Mouse (Mus musculus) MEL (cell line): ENCODE results near the gene Slc25a5. TPM values are rescaled to one million over a fixed set of nuclear protein-coding genes. Genes with fewer than 3 reads are reported as not detected.

Experiments
- DNase-seq: peaks from one replicate; pipeline ENCODE4 v3.0.0; 2011; ENCODE audit warnings: low read depth, low spot score
- H3K27ac ChIP-seq: 2 replicates; pipeline ENCODE4 v1.5.1; 2012; ENCODE audit warnings: low read depth, mild to moderate bottlenecking, control low read depth, low read length, moderate library complexity; ENCODE audit not compliant: control insufficient read depth
- H3K27me3 ChIP-seq, 2 experiments: fragments of 150-350 bp in 1 of 2; sonication (generic) in 1 of 2; 2 replicates each; pipeline ENCODE4 v1.6.1; 2012; ENCODE audit warnings: low read length in 2 of 2, mild to moderate bottlenecking in 2 of 2, improper control_type of control experiment in 1 of 2, moderate library complexity in 1 of 2; ENCODE audit not compliant: insufficient read depth in 2 of 2, control insufficient read depth in 1 of 2
- H3K36me3 ChIP-seq, 2 experiments: 2 replicates each; pipeline ENCODE4 v1.6.1; 2012 to 2014; ENCODE audit warnings: low read length in 2 of 2, improper control_type of control experiment in 1 of 2, inconsistent platforms in 1 of 2, mild to moderate bottlenecking in 1 of 2; ENCODE audit not compliant: insufficient read depth in 2 of 2, control insufficient read depth in 1 of 2
- H3K4me1 ChIP-seq, 2 experiments: fragments of 150-350 bp in 1 of 2; sonication (generic) in 1 of 2; 2 replicates each; pipeline ENCODE4 v1.6.1; 2012; ENCODE audit warnings: low read length in 2 of 2, improper control_type of control experiment in 1 of 2, mild to moderate bottlenecking in 1 of 2; ENCODE audit not compliant: insufficient read depth in 2 of 2, control insufficient read depth in 1 of 2
- H3K4me3 ChIP-seq, 2 experiments: fragments of 150-350 bp in 1 of 2; sonication (generic) in 1 of 2; 2 replicates each; pipeline ENCODE4 v1.5.1; 2012; ENCODE audit warnings: low read depth in 2 of 2, low read length in 2 of 2, mild to moderate bottlenecking in 2 of 2, moderate library complexity in 2 of 2, control low read depth in 1 of 2, improper control_type of control experiment in 1 of 2; ENCODE audit not compliant: control insufficient read depth in 1 of 2, insufficient read depth in 1 of 2
- H3K79me2 ChIP-seq: 2 replicates; pipeline ENCODE4 v1.6.1; 2012; ENCODE audit warnings: mild to moderate bottlenecking, low read length, moderate library complexity; ENCODE audit not compliant: control insufficient read depth, poor library complexity, insufficient read depth
- H3K9ac ChIP-seq: 2 replicates; pipeline ENCODE4 v1.6.1; 2012; ENCODE audit warnings: low read depth, mild to moderate bottlenecking, control low read depth, low read length, moderate library complexity; ENCODE audit not compliant: control insufficient read depth, poor library complexity, severe bottlenecking
- H3K9me3 ChIP-seq: fragments of 150-350 bp; sonication (generic); replicated peaks from 2 replicates; pipeline ENCODE4 v1.6.1; 2012; ENCODE audit warnings: mild to moderate bottlenecking, low read length, improper control_type of control experiment, moderate library complexity; ENCODE audit not compliant: insufficient read depth
- CHD1 ChIP-seq: IDR thresholded peaks from 2 replicates; pipeline ENCODE4 v1.6.1; 2012; ENCODE audit warnings: low read depth, mild to moderate bottlenecking, inconsistent platforms, low read length, improper control_type of control experiment
- CHD2 ChIP-seq: IDR thresholded peaks from 2 replicates; pipeline ENCODE4 v1.6.1; 2011; ENCODE audit warnings: low read length, improper control_type of control experiment
- ELF1 ChIP-seq: IDR thresholded peaks from 2 replicates; pipeline ENCODE4 v1.6.1; 2014; ENCODE audit warnings: low read depth, mild to moderate bottlenecking, inconsistent platforms, low read length, improper control_type of control experiment, moderate library complexity
- GABPA ChIP-seq: IDR thresholded peaks from 2 replicates; pipeline ENCODE4 v1.6.1; 2012; ENCODE audit warnings: low read depth, mild to moderate bottlenecking, inconsistent platforms, low read length, improper control_type of control experiment, moderate library complexity
- GATA1 ChIP-seq: IDR thresholded peaks from 2 replicates; pipeline ENCODE4 v1.6.1; 2011; ENCODE audit warnings: low read depth, low read length, improper control_type of control experiment
- HCFC1 ChIP-seq: IDR thresholded peaks from 2 replicates; pipeline ENCODE4 v1.6.1; 2012; ENCODE audit warnings: low read depth, mild to moderate bottlenecking, inconsistent platforms, low read length, improper control_type of control experiment, moderate library complexity
- JUND ChIP-seq: IDR thresholded peaks from 2 replicates; pipeline ENCODE4 v1.6.1; 2011; ENCODE audit warnings: low read depth, mild to moderate bottlenecking, improper control_type of control experiment, low read length
- KAT2A ChIP-seq: conservative IDR thresholded peaks from 2 replicates; pipeline ENCODE4 v1.6.1; 2012; ENCODE audit warnings: low read depth, low read length, improper control_type of control experiment, inconsistent platforms
- MAFK ChIP-seq: IDR thresholded peaks from 2 replicates; pipeline ENCODE4 v1.6.1; 2011; ENCODE audit warnings: low read depth, mild to moderate bottlenecking, low read length, improper control_type of control experiment, borderline replicate concordance
- MEF2A ChIP-seq: IDR thresholded peaks from 2 replicates; pipeline ENCODE4 v1.6.1; 2014; ENCODE audit warnings: low read depth, mild to moderate bottlenecking, inconsistent platforms, low read length, improper control_type of control experiment; ENCODE audit not compliant: poor library complexity, insufficient replicate concordance, severe bottlenecking; ENCODE audit errors: extremely low read depth
- MXI1 ChIP-seq: IDR thresholded peaks from 2 replicates; pipeline ENCODE4 v1.6.1; 2011; ENCODE audit warnings: mild to moderate bottlenecking, low read depth, low read length, improper control_type of control experiment
- MYB ChIP-seq: IDR thresholded peaks from 2 replicates; pipeline ENCODE4 v1.6.1; 2011; ENCODE audit warnings: mild to moderate bottlenecking, low read depth, low read length, improper control_type of control experiment
- NELFE ChIP-seq: IDR thresholded peaks from 2 replicates; pipeline ENCODE4 v1.6.1; 2011; ENCODE audit warnings: low read depth, low read length, improper control_type of control experiment
- POLR2A ChIP-seq, 2 experiments: IDR thresholded peaks; 2 replicates each; pipeline ENCODE4 v1.6.1; 2011 to 2012; ENCODE audit warnings: low read length in 2 of 2, mild to moderate bottlenecking in 2 of 2, control low read depth in 1 of 2, improper control_type of control experiment in 1 of 2, low read depth in 1 of 2, moderate library complexity in 1 of 2; ENCODE audit not compliant: control insufficient read depth in 1 of 2, insufficient read depth in 1 of 2, poor library complexity in 1 of 2
- POLR2AphosphoS2 ChIP-seq: IDR thresholded peaks from 2 replicates; pipeline ENCODE4 v1.6.1; 2011; ENCODE audit warnings: low read length, improper control_type of control experiment
- RCOR1 ChIP-seq: IDR thresholded peaks from 2 replicates; pipeline ENCODE4 v1.6.1; 2012; ENCODE audit warnings: low read depth, mild to moderate bottlenecking, inconsistent platforms, low read length, improper control_type of control experiment
- SMC3 ChIP-seq: IDR thresholded peaks from 2 replicates; pipeline ENCODE4 v1.6.1; 2011; ENCODE audit warnings: low read depth, low read length, improper control_type of control experiment
- TAL1 ChIP-seq: IDR thresholded peaks from 2 replicates; pipeline ENCODE4 v1.6.1; 2012; ENCODE audit warnings: mild to moderate bottlenecking, inconsistent platforms, low read length, moderate library complexity, mixed read lengths
- TCF12 ChIP-seq: IDR thresholded peaks from 2 replicates; pipeline ENCODE4 v1.6.1; 2014; ENCODE audit warnings: low read depth, mild to moderate bottlenecking, inconsistent platforms, low read length, improper control_type of control experiment, moderate library complexity
- UBTF ChIP-seq: IDR thresholded peaks from 2 replicates; pipeline ENCODE4 v1.6.1; 2012; ENCODE audit warnings: low read depth, mild to moderate bottlenecking, inconsistent platforms, low read length, improper control_type of control experiment, moderate library complexity, borderline replicate concordance; ENCODE audit not compliant: insufficient read depth
- USF1 ChIP-seq: IDR thresholded peaks from 2 replicates; pipeline ENCODE4 v1.6.1; 2014; ENCODE audit warnings: low read depth, mild to moderate bottlenecking, inconsistent platforms, low read length, improper control_type of control experiment, moderate library complexity
- USF2 ChIP-seq, 2 experiments: IDR thresholded peaks; 2 replicates each; pipeline ENCODE4 v1.6.1; 2011 to 2012; ENCODE audit warnings: improper control_type of control experiment in 2 of 2, low read length in 2 of 2, borderline replicate concordance in 1 of 2, inconsistent platforms in 1 of 2, low read depth in 1 of 2, mild to moderate bottlenecking in 1 of 2; ENCODE audit not compliant: insufficient read depth in 1 of 2
- ZC3H11A ChIP-seq: IDR thresholded peaks from 2 replicates; pipeline ENCODE4 v1.6.1; 2012; ENCODE audit warnings: low read depth, mild to moderate bottlenecking, inconsistent platforms, low read length, improper control_type of control experiment
- ZKSCAN1 ChIP-seq: IDR thresholded peaks from 2 replicates; pipeline ENCODE4 v1.6.1; 2012; ENCODE audit warnings: low read depth, mild to moderate bottlenecking, inconsistent platforms, low read length, improper control_type of control experiment, moderate library complexity
- ZNF384 ChIP-seq: IDR thresholded peaks from 2 replicates; pipeline ENCODE4 v1.6.1; 2012; ENCODE audit warnings: low read depth, mild to moderate bottlenecking, inconsistent platforms, low read length, improper control_type of control experiment
- polyA plus RNA-seq, 2 experiments: library from polyadenylated mRNA; stranded (reverse) in 1 of 2; unstranded in 1 of 2; fragments of >175 nt in 1 of 2; fragments of >200 nt in 1 of 2; gene quantifications; 2 replicates each; pipeline versions ENCODE4 v1.2.1 to v1.2.4; 2012; ENCODE audit warnings: low replicate concordance in 2 of 2, low read depth in 1 of 2; ENCODE audit not compliant: insufficient read length in 2 of 2, insufficient read depth in 1 of 2, missing spikeins in 1 of 2
- total RNA-seq: library from RNA; depleted of rRNA; stranded (reverse); fragments of 300-350 nt; gene quantifications from 2 replicates; pipeline ENCODE4 v1.2.3, GENCODE M21; 2012

Slc25a5 gene
- total and polyA plus RNA-seq, 3 experiments, result 263 to 1,006 (median 704) TPM

DNA sequence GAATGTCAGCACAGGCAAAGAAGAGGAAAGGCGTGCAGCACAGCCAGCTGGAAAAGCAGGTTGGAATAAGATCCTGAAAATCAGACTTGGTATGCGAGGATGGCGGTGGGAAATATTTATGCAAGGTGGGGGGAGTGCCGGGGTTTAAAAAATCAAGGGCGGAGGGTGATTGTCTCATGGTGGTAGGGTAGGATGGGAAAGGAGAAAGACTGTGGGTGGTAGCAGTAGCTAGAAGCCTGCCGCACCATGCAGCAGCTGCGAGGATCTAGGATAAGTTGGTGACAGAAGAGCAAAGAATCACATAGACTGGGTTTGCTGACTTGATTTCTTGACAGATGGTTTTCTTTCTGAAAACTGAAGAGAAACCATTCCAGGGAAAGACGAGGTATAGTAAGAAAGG is 48.7 kb upstream of the Slc25a5 start:
- Histone ChIP-seq H3K4me1 (peaks cover 2 to 5% of the 10 kb centered on the region in 2 experiments; a peak in 3 of 4 replicates), H3K27me3 (no peaks in the 10 kb centered on the region), H3K9ac (no peak overlapping the region), H3K79me2 (peaks cover 2% of the 10 kb centered on the region; the same call in 1 of the 2 replicates), H3K4me3 (no peak overlapping the region), H3K27ac (no peak overlapping the region), H3K36me3 (peaks cover 0 to 12% of the 10 kb centered on the region in 2 experiments; a peak in 2 of 4 replicates), H3K9me3 (no peaks in the 10 kb centered on the region)
- TF ChIP-seq CHD2 (no peak), MEF2A (no peak), MXI1 (no peak), MYB (no peak), CHD1 (no peak), POLR2AphosphoS2 (no peak), NELFE (no peak), UBTF (no peak), GABPA (no peak), RCOR1 (no peak)
- no peak for DNase-seq

DNA sequence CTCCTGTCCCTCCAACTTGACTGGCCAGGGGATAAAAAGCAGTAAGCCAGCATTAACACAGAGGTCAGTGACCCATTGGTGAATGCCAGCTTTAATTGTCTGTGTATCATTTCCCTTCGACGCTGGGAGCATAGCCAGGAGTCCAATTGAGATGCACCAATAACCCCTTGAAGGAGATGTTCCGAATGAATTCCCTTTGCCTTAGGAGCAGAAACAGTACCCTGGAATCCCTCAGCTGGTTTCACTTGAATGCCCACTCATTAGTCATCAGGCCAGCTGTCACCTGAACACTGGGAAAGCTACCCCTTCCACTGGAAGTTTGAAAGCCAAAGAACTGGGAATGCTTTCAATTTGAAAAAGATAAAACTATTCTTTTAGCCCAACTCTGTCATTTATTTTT is 46.9 kb upstream of the Slc25a5 start:
- TF ChIP-seq POLR2AphosphoS2, result no peak
- no peak for TF ChIP-seq SMC3
- TF ChIP-seq JUND, result no peak
- TF ChIP-seq ELF1, result no peak
- H3K4me3 ChIP-seq, result no peak overlapping the region
- peaks cover under 1% of the 10 kb centered on the region; the same call in 1 of the 2 replicates for H3K79me2 ChIP-seq
- no peak overlapping the region for H3K27ac ChIP-seq
- no peaks in the 10 kb centered on the region; a peak in 1 of 4 replicates for H3K36me3 ChIP-seq
- no peaks in the 10 kb centered on the region for H3K27me3 ChIP-seq
- H3K4me1 ChIP-seq, result no peaks in the 10 kb centered on the region
- no peak for DNase-seq
- H3K9ac ChIP-seq, result no peak overlapping the region
- H3K9me3 ChIP-seq, result no peaks in the 10 kb centered on the region

DNA sequence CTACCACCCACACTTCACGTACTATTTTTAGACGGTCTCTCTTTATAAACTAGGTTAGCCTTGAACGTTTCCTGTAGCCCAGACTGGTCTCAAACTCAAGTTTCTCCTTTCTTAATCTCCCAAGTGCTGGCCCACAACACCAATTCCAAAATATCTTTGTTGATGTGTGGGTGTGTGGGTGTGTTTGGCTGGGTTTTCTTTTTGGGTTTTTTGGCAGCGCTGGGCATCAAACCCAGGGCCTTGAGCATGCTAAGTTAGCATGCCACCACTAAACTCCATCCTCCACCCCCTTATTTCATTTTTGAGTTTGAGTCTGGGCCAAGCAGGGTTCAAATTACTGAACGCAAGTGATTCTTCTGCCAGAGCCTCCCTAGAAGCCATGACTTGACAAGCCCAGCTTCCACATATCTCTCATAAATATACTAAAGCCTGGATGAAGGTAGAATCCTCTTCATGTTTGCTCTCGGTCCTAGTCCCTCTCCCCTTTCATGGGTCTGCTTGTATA is 46.1 kb upstream of the Slc25a5 start:
- H3K9me3 ChIP-seq, result no peaks in the 10 kb centered on the region
- H3K27ac ChIP-seq, result no peak overlapping the region
- no peaks in the 10 kb centered on the region for H3K4me1 ChIP-seq
- no peaks in the 10 kb centered on the region; a peak in 1 of 4 replicates for H3K36me3 ChIP-seq
- no peaks in the 10 kb centered on the region for H3K27me3 ChIP-seq
- H3K4me3 ChIP-seq, result no peak overlapping the region
- TF ChIP-seq RCOR1 (no peak), USF1 (no peak), ELF1 (no peak), KAT2A (no peak), ZC3H11A (no peak), ZKSCAN1 (no peak), ZNF384 (no peak), TAL1 (no peak), POLR2A (IDR thresholded peaks at IDR 0.05; ENCODE audit: control insufficient read depth in 1 of 2, insufficient read depth in 1 of 2, low read depth in 1 of 2, low read length in 2 of 2, poor library complexity in 1 of 2) (no peak), HCFC1 (no peak), GATA1 (no peak), MYB (no peak), USF2 (IDR thresholded peaks at IDR 0.05; ENCODE audit: borderline replicate concordance in 1 of 2, insufficient read depth in 1 of 2, low read depth in 1 of 2, low read length in 2 of 2) (no peak), NELFE (no peak), MEF2A (no peak), MAFK (no peak), POLR2AphosphoS2 (no peak), TCF12 (no peak), GABPA (no peak), MXI1 (no peak)
- H3K79me2 ChIP-seq, result no peaks in the 10 kb centered on the region
- no peak for DNase-seq
- H3K9ac ChIP-seq, result no peak overlapping the region
